Mouse (Mus musculus) ES-Bruce4 (cell line): ENCODE results near the gene Lilra6.
"Not testable (repeated sequence)": the region's sequence is repeated elsewhere in the genome, so short reads cannot be mapped to it uniquely, and the experiment has no call there.

Source experiments
- CTCF ChIP-seq: IDR thresholded peaks from one replicate; pipeline ENCODE4 v1.8.1; 2011; ENCODE audit warnings: low read depth, low read length
- POLR2A ChIP-seq: IDR thresholded peaks from one replicate; pipeline ENCODE4 v1.8.1; 2011; ENCODE audit warnings: low read length; ENCODE audit not compliant: insufficient read depth

DNA sequence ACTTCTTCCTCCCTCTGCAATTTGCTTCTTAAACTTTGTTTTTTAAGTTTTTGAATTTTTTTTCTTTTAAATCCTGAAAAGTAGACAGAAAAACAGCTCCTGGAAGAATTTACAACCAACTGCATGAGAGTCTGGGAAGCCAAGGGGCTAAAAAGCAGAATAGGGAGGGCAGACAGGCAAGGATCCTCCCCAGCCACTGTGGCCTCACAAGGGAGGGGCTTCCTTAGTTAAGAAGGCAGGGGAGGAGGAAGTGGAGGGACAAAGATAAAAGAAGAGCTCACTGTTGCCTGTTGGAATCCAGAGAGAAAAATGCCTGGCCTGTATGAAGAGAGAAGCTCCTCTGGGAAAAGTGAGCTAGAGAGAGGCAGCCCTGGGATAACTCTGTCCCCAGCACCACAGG lies 20.2 kb upstream of the Lilra6 start:
- TF ChIP-seq POLR2A, CTCF: not testable (repeated sequence)
